Mouse (Mus musculus): ENCODE measurements at regions not wholly inside any gene's neighbourhood (a gene's known extent, or its start where the extent isn't known, plus 50 kb on each side); places are given as distances from the start of the nearest gene placed in this dataset.
"Not testable (repeated sequence)": the region's sequence is repeated elsewhere in the genome, so short reads cannot be mapped to it uniquely, and the experiment has no call there.

- DNase-seq: no peak
These were observed 268.7 kb upstream of the Ift57 start for GRCm38 (mm10) chr16:49430296-49430695.

GRCm38 (mm10) chr16:49431902-49432301, 267.1 kb upstream of the Ift57 start:
- no peak for DNase-seq

GRCm38 (mm10) chr16:49441225-49441624, 257.8 kb upstream of the Ift57 start:
- peak; percentile 9 for DNase-seq

GRCm38 (mm10) chr16:49447356-49447755, 251.7 kb upstream of the Ift57 start:
- DNase-seq: not testable (repeated sequence)

- DNase-seq: no peak
These were observed 205.2 kb upstream of the Ift57 start for GRCm38 (mm10) chr16:49493881-49494280.

GRCm38 (mm10) chr16:49497521-49498010, 201.5 kb upstream of the Ift57 start:
- no peak for DNase-seq

- DNase-seq: peak; percentile 16
These were observed 198.2 kb upstream of the Ift57 start for GRCm38 (mm10) chr16:49500818-49501217.

GRCm38 (mm10) chr16:49503897-49504413, 195.1 kb upstream of the Ift57 start:
- DNase-seq: peak; percentile 4

- no peak for DNase-seq
These were observed 194.4 kb upstream of the Ift57 start for GRCm38 (mm10) chr16:49504669-49505068.

- no peak for DNase-seq
These were observed 193.8 kb upstream of the Ift57 start for GRCm38 (mm10) chr16:49505271-49505670.

GRCm38 (mm10) chr16:49518844-49519243, 180.2 kb upstream of the Ift57 start:
- no peak for DNase-seq

- no peak for DNase-seq
These were observed 178.6 kb upstream of the Ift57 start for GRCm38 (mm10) chr16:49520411-49520810.

GRCm38 (mm10) chr16:49521685-49522084, 177.3 kb upstream of the Ift57 start:
- DNase-seq: no peak

GRCm38 (mm10) chr16:49522576-49522975, 176.5 kb upstream of the Ift57 start:
- no peak for DNase-seq

- DNase-seq: not testable (repeated sequence)
These were observed 170.4 kb upstream of the Ift57 start for GRCm38 (mm10) chr16:49528618-49529017.

GRCm38 (mm10) chr16:49529060-49529459, 170.0 kb upstream of the Ift57 start:
- no peak for DNase-seq

GRCm38 (mm10) chr16:49530051-49530450, 169.0 kb upstream of the Ift57 start:
- DNase-seq: no peak

GRCm38 (mm10) chr16:49532071-49532686, 166.9 kb upstream of the Ift57 start:
- DNase-seq: no peak

- DNase-seq: no peak
These were observed 165.5 kb upstream of the Ift57 start for GRCm38 (mm10) chr16:49533498-49533998.

- DNase-seq: no peak
These were observed 148.8 kb upstream of the Ift57 start for GRCm38 (mm10) chr16:49550231-49550630.

GRCm38 (mm10) chr16:49570031-49570430, 129.0 kb upstream of the Ift57 start:
- DNase-seq: no peak

GRCm38 (mm10) chr16:49572485-49573170, 126.4 kb upstream of the Ift57 start:
- DNase-seq: no peak

GRCm38 (mm10) chr16:49573171-49573517, 125.9 kb upstream of the Ift57 start:
- no peak for DNase-seq

GRCm38 (mm10) chr16:49578976-49579375, 120.1 kb upstream of the Ift57 start:
- no peak for DNase-seq

Measured in thymus, postnatal 25 days (tissue).